Mouse (Mus musculus) spleen, adult 2 months (tissue): ENCODE measurements at regions not wholly inside any gene's neighbourhood (a gene's known extent, or its start where the extent isn't known, plus 50 kb on each side); places are given as distances from the start of the nearest gene placed in this dataset.

Experiments used
- CTCF ChIP-seq: fragments of 200-500 bp; IDR thresholded peaks from 2 replicates; pipeline ENCODE4 v1.5.1; 2011; ENCODE audit warnings: mild to moderate bottlenecking, inconsistent platforms; ENCODE audit not compliant: insufficient read depth, insufficient read length, insufficient replicate concordance; ENCODE audit errors: extremely low read depth
- POLR2A ChIP-seq: fragments of 200-500 bp; IDR thresholded peaks from 2 replicates; pipeline ENCODE4 v1.6.1; 2011; ENCODE audit warnings: low read depth, low read length, inconsistent platforms

GRCm38 (mm10) chr17:9281891-9282290 is 140.0 kb upstream of the Gm17728 start:
- TF ChIP-seq CTCF = no peak
- TF ChIP-seq POLR2A = no peak
